Mouse (Mus musculus): ENCODE data around the gene Itprid1. TPM values are rescaled to one million over a fixed set of nuclear protein-coding genes. Genes with fewer than 3 reads are reported as not detected.
A peak's percentile ranks its signal among the peaks of the same experiment; 100 is the strongest.

Itprid1 gene
- polyA plus RNA-seq (2016; fragmentation: Nextera tagmentation; extraction: Ambion mirVana) = 0.06 and 0.08 TPM in 2 replicates

DNA sequence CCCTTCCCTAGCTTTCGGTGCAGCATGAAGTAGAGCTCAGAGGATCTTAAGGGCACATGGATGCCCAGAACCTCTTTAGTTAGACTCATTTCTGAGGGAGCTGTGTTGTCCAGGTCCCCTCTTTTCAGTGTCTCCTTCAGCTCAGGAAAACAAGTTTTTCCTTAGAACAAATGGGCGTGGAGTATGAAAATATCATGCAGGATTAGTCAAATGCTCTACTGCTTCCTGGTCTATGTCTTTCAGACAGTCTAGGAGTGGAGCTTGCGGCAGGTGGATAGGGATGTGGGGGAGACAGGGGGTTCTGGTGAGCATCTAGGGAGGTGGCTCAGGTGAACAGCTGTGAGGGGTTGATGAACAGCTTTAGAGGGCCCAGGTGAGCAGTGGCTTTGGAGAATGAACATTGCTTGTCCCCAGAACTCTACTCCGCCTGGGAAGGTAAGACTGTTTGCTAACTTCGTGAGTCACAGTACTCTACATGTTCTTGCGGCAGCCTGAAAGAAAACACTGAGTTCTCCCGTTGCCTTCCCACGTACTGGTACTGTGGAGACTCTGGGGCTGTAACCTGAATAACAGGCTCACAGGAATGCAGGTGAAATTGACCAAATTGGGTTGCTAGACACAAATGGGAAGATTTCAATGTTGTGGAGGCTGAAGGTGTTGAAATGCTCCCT is at the start of gene Itprid1:
TSS of gene Itprid1 (plus strand) at position 246 of the 671 bp plus-strand sequence.
- no peaks in the 10 kb centered on the region for H3K4me1 ChIP-seq
- 87% methylated on average over 8 of the region's 8 CpGs for WGBS
- H3K36me3 ChIP-seq (replicated peaks) = no peaks in the 10 kb centered on the region
- H3K27me3 ChIP-seq = no peaks in the 10 kb centered on the region
- H3K27ac ChIP-seq = no peak within 1 kb of the TSS
- H3K9ac ChIP-seq = no peak within 1 kb of the TSS
- H3K9me3 ChIP-seq = no peaks in the 10 kb centered on the region
- no peak within 1 kb of the TSS for H3K4me3 ChIP-seq (replicated peaks)
- no peak for ATAC-seq (ENCODE audit: low FRiP score)
- H3K4me2 ChIP-seq = no peak within 1 kb of the TSS

DNA sequence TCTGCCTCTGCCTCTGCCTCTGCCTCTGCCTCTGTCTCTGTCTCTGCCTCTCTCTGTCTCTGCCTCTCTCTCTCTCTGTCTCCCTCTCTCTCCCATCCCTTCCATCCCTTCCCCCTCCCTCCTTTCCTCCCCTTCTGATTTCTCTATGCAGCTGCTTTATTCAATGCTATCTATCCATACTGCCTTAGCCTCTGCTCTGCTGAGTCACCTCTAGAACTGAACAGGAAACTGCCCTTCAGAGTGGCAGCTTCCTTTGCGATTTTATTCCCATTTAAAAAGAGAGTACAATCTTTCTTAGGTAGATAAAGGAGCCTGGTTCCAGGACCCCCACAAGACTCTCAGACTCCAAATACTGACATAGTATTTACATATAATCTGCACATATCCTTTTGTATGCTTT is 47.1 kb upstream of the Itprid1 start:
- H3K9ac ChIP-seq = no peak overlapping the region
- H3K4me1 ChIP-seq = peaks cover 19% of the 10 kb centered on the region
- no peaks in the 10 kb centered on the region for H3K36me3 ChIP-seq (replicated peaks)
- no peaks in the 10 kb centered on the region for H3K9me3 ChIP-seq
- H3K4me3 ChIP-seq (replicated peaks) = no peak overlapping the region
- no peak overlapping the region for H3K27ac ChIP-seq
- no peak for ATAC-seq (ENCODE audit: low FRiP score)
- WGBS = 81% methylated on average over 1 of the region's 1 CpGs
- no peak overlapping the region for H3K4me2 ChIP-seq
- H3K27me3 ChIP-seq = no peaks in the 10 kb centered on the region

DNA sequence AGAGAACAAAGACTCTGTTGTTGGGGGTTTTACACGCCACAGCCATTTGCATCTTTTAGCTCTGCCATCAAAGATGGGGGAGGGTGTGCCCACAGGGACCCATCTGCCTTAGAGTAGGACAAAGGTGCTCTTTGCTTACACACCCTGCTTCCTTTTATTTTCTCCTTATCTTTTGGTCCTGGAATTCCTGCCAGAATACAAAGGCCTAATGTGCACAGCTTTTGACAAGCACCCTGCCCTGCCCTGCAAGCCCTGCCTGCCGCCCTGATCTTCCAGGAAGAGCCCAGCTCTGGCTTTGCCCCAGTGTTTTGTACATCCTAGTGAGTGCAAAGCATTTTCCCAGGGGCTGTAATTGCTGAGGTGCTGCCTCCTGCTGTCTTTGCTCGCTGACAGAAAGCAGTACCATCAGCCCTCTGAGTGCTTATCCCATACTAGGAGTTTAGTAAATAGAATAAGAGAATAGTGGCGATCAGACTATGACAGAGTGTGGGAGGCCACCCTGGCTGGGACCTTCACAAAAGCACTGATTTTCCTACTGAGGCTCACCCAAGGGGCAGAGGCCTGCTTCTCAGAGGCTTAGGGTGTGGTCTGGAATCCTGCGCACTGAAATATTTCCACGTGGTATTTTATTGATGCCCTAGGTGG is 44.7 kb upstream of the Itprid1 start:
- Histone ChIP-seq H3K27ac (peak overlapping the region; percentile 91), H3K9me3 (no peaks in the 10 kb centered on the region), H3K9ac (0 out of 2 replicates have a peak overlapping the region, but pooled peaks have one; percentile 2), H3K27me3 (no peaks in the 10 kb centered on the region), H3K4me2 (peak overlapping the region; percentile 34), H3K4me1 (peaks cover 19% of the 10 kb centered on the region), H3K36me3 (replicated peaks) (no peaks in the 10 kb centered on the region), H3K4me3 (replicated peaks) (no peak overlapping the region)
- WGBS = 5% methylated on average over 6 of the region's 6 CpGs
- ATAC-seq (ENCODE audit: low FRiP score) = peak; percentile 84

DNA sequence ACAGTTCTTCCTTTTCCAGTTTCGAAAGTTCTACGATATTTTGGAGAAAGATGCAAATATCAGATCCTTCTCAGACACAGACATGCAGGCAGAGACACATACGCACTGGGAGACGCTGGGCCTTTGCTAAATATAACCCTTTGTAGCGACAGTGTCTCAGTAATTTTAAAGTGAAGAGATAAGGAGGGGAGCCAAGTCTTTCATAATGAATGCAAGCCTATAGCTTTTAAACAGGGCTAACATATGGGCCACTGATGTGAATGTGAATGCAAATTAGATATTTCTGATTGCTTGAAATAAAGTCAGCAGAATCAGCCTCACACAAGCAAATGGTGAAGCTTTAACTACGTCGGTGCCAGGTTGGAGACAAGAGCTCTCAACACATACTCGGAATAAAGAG is 44.2 kb upstream of the Itprid1 start:
- no peak overlapping the region for H3K9ac ChIP-seq

DNA sequence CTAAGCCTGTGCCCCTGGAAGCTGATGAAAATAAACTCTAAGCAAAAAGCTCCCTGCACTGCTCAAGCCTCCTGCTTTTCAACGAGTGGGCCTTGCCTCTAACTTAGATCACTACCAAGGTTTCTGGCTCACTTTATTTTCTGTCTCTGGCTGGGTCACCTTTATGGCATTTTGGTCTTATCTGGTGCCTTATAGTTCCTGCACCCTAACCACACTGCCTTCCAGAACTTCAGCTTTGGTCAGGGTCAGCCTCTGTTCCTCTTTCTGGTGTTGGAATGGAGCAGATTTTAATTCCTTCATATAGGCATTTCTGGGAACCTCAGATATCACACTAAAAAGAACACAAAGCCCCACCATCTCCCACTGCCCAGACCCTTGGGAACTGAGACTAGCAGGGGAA is 34.0 kb upstream of the Itprid1 start:
- WGBS = 81% methylated on average over 1 of the region's 1 CpGs
- H3K27ac ChIP-seq = no peak overlapping the region
- no peaks in the 10 kb centered on the region for H3K27me3 ChIP-seq
- H3K36me3 ChIP-seq (replicated peaks) = no peaks in the 10 kb centered on the region
- H3K9me3 ChIP-seq = no peaks in the 10 kb centered on the region
- 0 out of 2 replicates have a peak, but pooled peaks cover 6% of the 10 kb centered on the region for H3K4me1 ChIP-seq
- no peak overlapping the region for H3K4me3 ChIP-seq (replicated peaks)
- ATAC-seq (ENCODE audit: low FRiP score) = no peak
- no peak overlapping the region for H3K9ac ChIP-seq
- H3K4me2 ChIP-seq = no peak overlapping the region

More for the DNA sequence above, 44.2 kb upstream of the Itprid1 start:
- H3K36me3 ChIP-seq (replicated peaks) = no peaks in the 10 kb centered on the region
- no peak overlapping the region for H3K4me3 ChIP-seq (replicated peaks)
- H3K9me3 ChIP-seq = no peaks in the 10 kb centered on the region
- H3K4me1 ChIP-seq = peaks cover 19% of the 10 kb centered on the region
- 33% methylated on average over 8 of the region's 8 CpGs for WGBS
- H3K27me3 ChIP-seq = no peaks in the 10 kb centered on the region
- H3K27ac ChIP-seq = peak overlapping the region; percentile 91
- peak overlapping the region; percentile 34 for H3K4me2 ChIP-seq
- ATAC-seq (ENCODE audit: low FRiP score) = peak; percentile 60

DNA sequence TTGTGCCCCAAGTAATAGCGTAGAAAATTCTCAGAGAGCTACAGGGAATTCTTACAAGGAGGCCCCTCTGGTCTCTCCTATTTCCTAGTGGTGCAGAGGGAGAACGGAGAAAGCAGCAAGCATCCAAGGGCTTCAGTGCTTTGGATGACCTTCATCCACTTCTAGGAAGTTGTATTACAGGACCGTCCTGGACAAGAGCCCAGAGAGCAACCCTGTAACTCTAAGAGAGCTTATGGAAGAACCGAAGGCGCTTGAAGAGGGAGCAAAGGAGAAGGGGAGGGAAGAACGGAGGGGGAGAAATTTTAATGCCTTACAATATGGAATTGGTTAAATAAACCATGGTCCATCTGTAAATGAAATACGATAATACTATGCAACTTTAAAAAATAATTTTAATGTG is 33.3 kb upstream of the Itprid1 start:
- Histone ChIP-seq H3K4me1 (0 out of 2 replicates have a peak, but pooled peaks cover 6% of the 10 kb centered on the region), H3K9me3 (no peaks in the 10 kb centered on the region), H3K4me2 (no peak overlapping the region), H3K27ac (no peak overlapping the region), H3K9ac (no peak overlapping the region), H3K36me3 (replicated peaks) (no peaks in the 10 kb centered on the region), H3K4me3 (replicated peaks) (no peak overlapping the region), H3K27me3 (no peaks in the 10 kb centered on the region)
- WGBS = 83% methylated on average over 7 of the region's 7 CpGs
- no peak for ATAC-seq (ENCODE audit: low FRiP score)

DNA sequence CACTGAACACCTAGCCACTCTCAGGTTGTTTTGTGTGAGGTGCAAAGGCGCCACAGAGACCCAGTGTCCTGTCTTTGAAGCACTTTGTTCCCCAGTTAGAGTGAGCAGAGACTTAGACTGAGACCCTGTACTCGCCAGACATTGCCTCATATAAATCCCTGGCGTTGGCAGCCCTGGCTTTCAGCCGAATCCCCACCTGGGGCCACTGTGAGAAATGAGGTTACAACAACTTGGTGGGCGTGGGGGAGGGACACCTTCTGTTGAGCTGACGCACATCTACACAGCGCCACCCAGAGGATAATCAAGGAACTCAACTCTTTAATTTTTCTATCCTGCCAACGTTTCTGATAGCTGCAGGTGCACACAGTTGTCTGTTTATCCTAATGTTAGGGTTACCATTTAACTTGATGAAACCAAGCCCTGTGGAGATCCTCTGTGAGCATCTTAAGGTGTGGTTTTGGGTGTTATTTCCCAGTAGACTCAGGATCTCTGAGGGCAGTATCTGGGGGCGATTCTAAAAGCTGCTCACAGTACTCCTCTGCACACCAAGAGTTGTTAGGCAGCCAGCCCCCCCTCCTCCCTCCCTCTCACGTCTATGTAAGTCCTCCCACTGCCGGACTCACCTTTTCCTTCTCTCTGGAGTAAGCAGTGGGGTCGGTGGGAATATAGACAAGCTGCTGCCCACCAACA is 32.6 kb upstream of the Itprid1 start:
- Histone ChIP-seq H3K27ac (no peak overlapping the region), H3K9me3 (no peaks in the 10 kb centered on the region), H3K4me2 (no peak overlapping the region), H3K4me3 (replicated peaks) (no peak overlapping the region), H3K9ac (no peak overlapping the region), H3K4me1 (0 out of 2 replicates have a peak, but pooled peaks cover 6% of the 10 kb centered on the region), H3K36me3 (replicated peaks) (no peaks in the 10 kb centered on the region), H3K27me3 (no peaks in the 10 kb centered on the region)
- WGBS = 30% methylated on average over 12 of the region's 12 CpGs
- peak; percentile 81; the same call in 1 of the 2 replicates for ATAC-seq (ENCODE audit: low FRiP score)

DNA sequence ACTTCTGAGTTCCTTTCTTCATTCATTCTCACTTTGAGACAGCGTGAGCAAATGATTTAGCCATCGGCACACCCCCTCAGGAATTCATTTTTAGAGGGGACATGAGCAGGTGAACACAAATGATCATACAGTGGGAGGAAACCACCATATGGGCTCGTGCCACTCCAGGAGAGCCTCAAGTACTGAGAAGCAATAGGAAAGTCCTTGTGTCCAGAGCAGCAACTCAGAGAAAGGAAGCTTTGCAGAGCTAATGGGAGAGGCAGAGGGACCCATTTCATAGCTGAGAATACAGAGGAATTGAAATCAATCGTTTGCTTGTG is 32.1 kb upstream of the Itprid1 start:
- Histone ChIP-seq H3K27ac (no peak overlapping the region), H3K27me3 (no peaks in the 10 kb centered on the region), H3K36me3 (replicated peaks) (no peaks in the 10 kb centered on the region), H3K4me1 (0 out of 2 replicates have a peak, but pooled peaks cover 6% of the 10 kb centered on the region), H3K4me2 (no peak overlapping the region), H3K9me3 (no peaks in the 10 kb centered on the region), H3K4me3 (replicated peaks) (no peak overlapping the region), H3K9ac (no peak overlapping the region)
- 85% methylated on average over 4 of the region's 4 CpGs for WGBS
- no peak for ATAC-seq (ENCODE audit: low FRiP score)

DNA sequence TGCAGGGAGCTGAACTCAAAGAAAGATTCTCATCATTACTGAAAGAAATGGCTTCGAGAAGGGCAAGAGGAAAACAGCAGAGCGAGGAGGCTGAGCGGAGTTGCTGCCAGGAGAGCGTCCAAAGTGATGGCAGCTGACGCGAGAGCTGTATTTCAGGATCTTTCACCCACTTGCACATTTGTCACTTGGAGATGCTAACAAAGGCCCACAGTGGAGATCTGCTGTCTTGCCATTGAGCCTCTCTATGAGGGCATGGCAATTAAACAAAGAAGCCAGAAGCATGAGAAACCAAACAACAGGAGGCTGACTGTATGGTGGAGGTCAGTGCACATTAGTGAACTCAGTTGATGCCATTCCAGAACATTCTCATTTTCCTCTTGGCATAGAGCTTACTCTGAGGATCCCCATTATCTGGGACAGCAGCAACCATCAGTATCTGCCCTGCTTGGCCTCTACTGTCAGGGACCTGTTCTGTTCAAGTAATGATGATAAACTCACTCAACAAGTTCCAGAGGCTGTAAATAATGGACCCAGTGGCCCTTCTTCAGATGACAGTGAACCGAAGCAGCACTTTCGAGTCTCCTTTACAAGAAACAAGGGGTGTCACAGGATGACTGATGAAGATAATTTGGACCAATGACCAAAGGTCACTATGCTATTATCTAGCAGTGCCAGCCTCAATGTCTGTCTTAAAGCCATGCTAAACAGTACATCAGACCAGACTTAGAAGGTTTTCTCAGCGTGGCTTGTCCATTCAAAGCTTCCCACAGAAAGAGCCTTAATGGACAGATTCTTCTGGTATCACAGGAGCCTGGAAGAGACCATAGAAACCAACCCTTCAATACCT is 31.2 kb upstream of the Itprid1 start:
- Histone ChIP-seq H3K27ac (no peak overlapping the region), H3K4me2 (no peak overlapping the region), H3K4me3 (replicated peaks) (no peak overlapping the region), H3K9me3 (no peaks in the 10 kb centered on the region), H3K27me3 (no peaks in the 10 kb centered on the region), H3K36me3 (replicated peaks) (no peaks in the 10 kb centered on the region), H3K9ac (no peak overlapping the region), H3K4me1 (0 out of 2 replicates have a peak, but pooled peaks cover 6% of the 10 kb centered on the region)
- 81% methylated on average over 9 of the region's 9 CpGs for WGBS
- no peak for ATAC-seq (ENCODE audit: low FRiP score)

DNA sequence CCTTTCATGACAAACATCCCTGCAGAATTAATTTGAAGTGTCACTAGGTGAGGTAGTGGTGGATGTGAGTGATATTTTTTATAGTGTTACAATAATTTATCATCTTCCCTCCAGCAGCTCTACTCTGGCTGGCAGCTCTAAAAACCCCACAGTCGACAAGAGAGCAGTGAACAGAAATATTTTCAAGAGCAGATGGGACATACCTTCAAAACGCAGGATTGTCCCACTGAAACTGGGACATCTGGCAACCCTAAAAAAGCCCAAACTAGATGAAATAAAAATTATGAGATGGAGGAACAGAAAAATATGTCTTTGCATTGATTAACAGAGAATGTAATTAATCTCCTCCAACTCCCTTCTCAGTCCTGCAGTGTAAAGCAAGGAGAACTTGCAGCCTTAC is 30.2 kb upstream of the Itprid1 start:
- 0 out of 2 replicates have a peak, but pooled peaks cover 6% of the 10 kb centered on the region for H3K4me1 ChIP-seq
- no peaks in the 10 kb centered on the region for H3K9me3 ChIP-seq
- no peak overlapping the region for H3K4me3 ChIP-seq (replicated peaks)
- H3K27ac ChIP-seq = no peak overlapping the region
- no peaks in the 10 kb centered on the region for H3K36me3 ChIP-seq (replicated peaks)
- no peaks in the 10 kb centered on the region for H3K27me3 ChIP-seq
- no peak overlapping the region for H3K4me2 ChIP-seq
- no peak for ATAC-seq (ENCODE audit: low FRiP score)
- H3K9ac ChIP-seq = no peak overlapping the region
- WGBS = 89% methylated on average over 2 of the region's 2 CpGs

DNA sequence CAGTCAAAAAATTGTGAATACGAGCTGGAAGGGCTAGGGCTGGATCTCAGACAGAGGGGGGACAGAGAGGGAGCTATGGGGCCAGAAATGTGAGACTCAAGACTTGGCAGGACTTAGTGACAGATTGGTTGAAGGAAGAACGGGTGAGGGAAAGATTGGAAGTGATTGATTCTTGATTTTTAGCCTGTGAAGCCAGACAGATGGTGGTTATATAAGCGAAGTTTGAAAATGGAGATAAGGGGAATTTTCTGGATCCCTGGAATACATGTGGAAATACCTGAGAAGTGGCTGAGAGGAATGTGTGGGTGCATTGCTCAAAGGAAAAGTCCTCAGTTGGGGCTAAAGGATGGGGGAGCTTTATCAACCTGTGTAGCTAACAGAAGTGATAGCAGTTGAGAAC is 28.0 kb upstream of the Itprid1 start:
- Histone ChIP-seq H3K9me3 (no peaks in the 10 kb centered on the region), H3K27ac (no peak overlapping the region), H3K4me1 (0 out of 2 replicates have a peak, but pooled peaks cover 6% of the 10 kb centered on the region), H3K4me2 (no peak overlapping the region), H3K27me3 (no peaks in the 10 kb centered on the region), H3K4me3 (replicated peaks) (no peak overlapping the region), H3K36me3 (replicated peaks) (no peaks in the 10 kb centered on the region), H3K9ac (no peak overlapping the region)
- no peak for ATAC-seq (ENCODE audit: low FRiP score)
- 79% methylated on average over 3 of the region's 3 CpGs for WGBS

DNA sequence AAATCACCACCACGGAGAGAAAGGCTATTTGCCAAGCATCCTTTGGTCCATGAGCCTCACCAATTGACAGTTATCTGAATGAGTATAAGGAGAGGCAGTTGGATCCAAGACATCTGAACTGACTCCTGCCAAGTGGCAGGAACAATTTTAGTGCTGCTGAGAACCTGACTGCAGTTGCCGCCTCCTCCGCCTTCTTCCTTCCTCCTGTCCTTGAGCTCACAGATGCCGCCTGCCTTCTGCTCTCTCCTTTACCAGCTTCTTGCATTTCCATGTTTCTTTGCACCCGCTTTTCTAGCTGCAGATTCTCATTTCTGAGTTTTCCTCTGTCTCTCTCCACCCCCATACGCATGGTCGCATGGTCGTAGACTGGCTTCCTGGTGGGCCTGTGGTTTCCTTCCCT is 25.5 kb upstream of the Itprid1 start:
- ATAC-seq (ENCODE audit: low FRiP score) = no peak

More for the DNA sequence above, 25.5 kb upstream of the Itprid1 start:
- no peak overlapping the region for H3K27ac ChIP-seq
- H3K4me1 ChIP-seq = no peaks in the 10 kb centered on the region
- H3K9me3 ChIP-seq = no peaks in the 10 kb centered on the region
- 88% methylated on average over 8 of the region's 8 CpGs for WGBS
- H3K4me2 ChIP-seq = no peak overlapping the region
- no peaks in the 10 kb centered on the region for H3K27me3 ChIP-seq
- H3K9ac ChIP-seq = no peak overlapping the region
- no peak overlapping the region for H3K4me3 ChIP-seq (replicated peaks)
- no peaks in the 10 kb centered on the region for H3K36me3 ChIP-seq (replicated peaks)
